ENCODE assay signal across 9 mouse cellular contexts in the genomic region with DNA sequence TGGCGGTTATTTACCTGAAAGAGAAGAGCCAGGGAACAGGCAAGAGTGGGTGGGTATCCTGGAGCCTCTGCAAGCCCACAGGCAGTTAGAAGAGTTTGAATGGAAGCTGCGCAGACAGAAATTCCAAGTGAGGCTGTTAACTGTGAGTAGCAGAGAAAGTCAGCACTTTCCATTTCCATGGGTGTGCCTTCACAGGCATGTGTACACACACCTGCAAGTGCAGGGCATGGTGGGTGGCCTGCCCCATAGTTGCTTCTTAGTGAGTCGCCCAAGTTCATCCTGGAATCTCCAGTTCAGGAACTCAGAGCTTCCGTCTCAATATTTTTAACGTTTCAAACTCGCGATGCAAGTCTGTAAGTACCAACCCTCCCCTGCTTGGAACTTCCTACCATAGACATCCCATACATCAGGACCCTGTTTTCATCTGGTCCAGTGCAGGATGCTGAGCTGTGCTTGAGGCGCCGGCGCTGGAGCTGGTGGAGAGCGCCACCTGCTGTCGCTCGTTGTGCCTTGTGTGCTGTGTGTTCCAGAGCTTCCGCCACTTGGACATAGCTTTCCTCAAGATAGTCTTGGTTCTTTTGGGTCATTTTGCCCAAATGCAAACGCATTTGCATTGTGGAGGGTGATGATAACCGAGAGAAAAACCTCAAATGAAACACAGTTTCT.
A peak's percentile ranks its signal among the peaks of the same experiment; 100 is the strongest.
DNase-seq lines count a peak whose midpoint lies in the region; ATAC-seq lines count a peak whose summit lies in the region.
"Had no signal": no experiment of that assay in that cellular context is flagged by ENCODE, and none has a peak within 500 bp of the region (broad histone marks: within the 10 kb centered on the region; RNA-seq: fewer than 3 reads in every experiment).

No protein-coding gene starts in this region.

- no peak overlapping the region for H3K4me3 ChIP-seq in forebrain, embryonic 16.5 days (replicated peaks; ENCODE audit: low read length)
- no peak overlapping the region for H3K4me3 ChIP-seq in hindbrain, embryonic 16.5 days (ENCODE audit: low read length)
- H3K4me3 ChIP-seq: liver, embryonic 13.5 days had no signal

- peak; percentile 82 for ATAC-seq in forebrain, embryonic 16.5 days
- ATAC-seq in hindbrain, embryonic 16.5 days = peak; percentile 79; the same call in 1 of the 2 replicates
- peak; percentile 81 for ATAC-seq in megakaryocyte, adult 5-6 weeks (ENCODE audit: poor library complexity, severe bottlenecking)

- H3K36me3 ChIP-seq in forebrain, embryonic 16.5 days (ENCODE audit: control insufficient read depth, insufficient read depth) = no peaks in the 10 kb centered on the region
- H3K36me3 ChIP-seq in hindbrain, embryonic 16.5 days (ENCODE audit: control insufficient read depth, insufficient read depth, low read length) = no peaks in the 10 kb centered on the region
- H3K36me3 ChIP-seq: liver, embryonic 13.5 days had no signal

- H3K9ac ChIP-seq in forebrain, embryonic 16.5 days (replicated peaks; ENCODE audit: low read depth, low read length) = no peak overlapping the region
- H3K9ac ChIP-seq in hindbrain, embryonic 16.5 days (ENCODE audit: low read depth, low read length) = no peak overlapping the region
- H3K9ac ChIP-seq: liver, embryonic 13.5 days had no signal

- no peaks in the 10 kb centered on the region for H3K9me3 ChIP-seq in forebrain, embryonic 16.5 days (ENCODE audit: control insufficient read depth, low read length)
- H3K9me3 ChIP-seq in hindbrain, embryonic 16.5 days (ENCODE audit: control insufficient read depth, low read length) = no peaks in the 10 kb centered on the region
- H3K9me3 ChIP-seq: liver, embryonic 13.5 days had no signal

- DNase-seq in adipocyte (ENCODE audit: low spot score) = peak; percentile 2
- DNase-seq in cerebellum, adult 18-20 months = peak; percentile 64 to 84
- DNase-seq in layer of hippocampus, postnatal 25 days (ENCODE audit: extremely low spot score in 1 of 2, low spot score in 1 of 2) = peak; percentile 72 to 89
- DNase-seq in right cerebral cortex, postnatal 25 days = peak; percentile 78
- DNase-seq in T-cell, adult 2 months (ENCODE audit: low spot score) = no peak
- DNase-seq: liver, embryonic 13.5 days had no signal

- no peak overlapping the region for H3K4me2 ChIP-seq in forebrain, embryonic 16.5 days (ENCODE audit: low read length)
- no peak overlapping the region for H3K4me2 ChIP-seq in hindbrain, embryonic 16.5 days (ENCODE audit: low read length)
- H3K4me2 ChIP-seq: liver, embryonic 13.5 days had no signal

- WGBS in forebrain, embryonic 16.5 days = 23% methylated on average over 16 of the region's 16 CpGs
- WGBS in hindbrain, embryonic 16.5 days = 19% methylated on average over 16 of the region's 16 CpGs

- no peaks in the 10 kb centered on the region for H3K27me3 ChIP-seq in forebrain, embryonic 16.5 days (replicated peaks; ENCODE audit: control insufficient read depth, insufficient read depth, low read length)
- no peaks in the 10 kb centered on the region for H3K27me3 ChIP-seq in hindbrain, embryonic 16.5 days (replicated peaks; ENCODE audit: control insufficient read depth, insufficient read depth, low read length)
- H3K27me3 ChIP-seq: liver, embryonic 13.5 days had no signal

- peaks cover 3% of the 10 kb centered on the region; the same call in 1 of the 2 replicates for H3K4me1 ChIP-seq in forebrain, embryonic 16.5 days (replicated peaks; ENCODE audit: control insufficient read depth, insufficient read depth, low read length)
- H3K4me1 ChIP-seq in hindbrain, embryonic 16.5 days (ENCODE audit: control insufficient read depth, insufficient read depth, low read depth, low read length) = no peaks in the 10 kb centered on the region
- H3K4me1 ChIP-seq: liver, embryonic 13.5 days had no signal

- no peak overlapping the region for H3K27ac ChIP-seq in forebrain, embryonic 16.5 days (ENCODE audit: low read length)
- H3K27ac ChIP-seq in hindbrain, embryonic 16.5 days (ENCODE audit: low read depth, low read length) = no peak overlapping the region
- H3K27ac ChIP-seq: liver, embryonic 13.5 days had no signal
